Mouse (Mus musculus) heart, adult 2 months (tissue): Measurements from ENCODE around the gene Olfr510.

Source experiments
- CTCF ChIP-seq: fragments of 200-600 bp; IDR thresholded peaks from 2 replicates; pipeline ENCODE4 v1.8.1; 2022; ENCODE audit warnings: antibody characterized with exemption, mild to moderate bottlenecking, moderate library complexity
- EP300 ChIP-seq: fragments of 200-500 bp; IDR thresholded peaks from 2 replicates; pipeline ENCODE4 v1.6.1; 2011; ENCODE audit warnings: low read depth, low read length, control low read depth; ENCODE audit not compliant: insufficient read depth
- POLR2A ChIP-seq: fragments of 200-500 bp; IDR thresholded peaks from 2 replicates; pipeline ENCODE4 v1.6.1; 2011; ENCODE audit warnings: mild to moderate bottlenecking, low read depth, low read length, control low read depth; ENCODE audit not compliant: insufficient read depth

DNA sequence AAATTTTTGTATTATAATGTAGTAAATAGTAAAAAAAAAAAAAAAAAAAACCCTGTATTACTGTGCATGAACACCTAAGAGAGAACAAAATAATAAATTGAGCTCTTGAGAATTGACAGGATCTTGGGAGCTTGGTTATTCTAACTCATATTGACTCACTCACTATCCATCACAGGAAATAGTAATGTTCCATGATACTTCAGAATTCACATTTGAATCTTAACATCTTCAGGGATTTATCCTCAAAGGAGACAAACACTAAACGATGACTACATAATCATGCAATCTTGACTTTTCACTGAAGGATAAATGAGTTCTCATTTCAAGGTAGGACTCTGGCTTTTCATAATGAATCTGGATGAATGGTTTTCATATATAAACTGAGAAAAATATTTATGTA lies at the start of gene Olfr510:
- TF ChIP-seq POLR2A (no peak), EP300 (no peak), CTCF (no peak)
